Mouse (Mus musculus): ENCODE measurements around the gene Hpcal1. TPM values are rescaled to one million over a fixed set of nuclear protein-coding genes. Genes with fewer than 3 reads are reported as not detected.

Hpcal1 gene
- polyA plus RNA-seq, 1 experiment from 2014 or later, result 58.1 TPM

DNA sequence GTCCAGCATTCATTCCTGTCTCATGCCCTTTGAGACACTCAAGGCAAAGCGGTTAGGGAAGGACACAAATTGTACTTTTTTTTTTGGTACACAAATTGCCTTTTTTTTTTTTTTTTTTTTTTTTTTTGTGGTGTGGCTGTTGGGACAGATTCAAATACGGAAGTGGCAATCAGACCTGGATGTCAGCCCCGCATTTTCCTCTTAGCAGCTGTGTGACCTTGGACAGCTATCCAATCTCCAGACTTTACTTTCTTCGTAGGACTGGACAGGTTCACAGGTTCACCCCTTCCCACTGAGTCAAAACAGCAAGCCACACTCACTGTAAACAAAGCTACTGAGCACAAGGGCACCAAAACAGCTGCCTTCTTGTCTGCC is 57.5 kb downstream of the Hpcal1 start:
- Histone ChIP-seq H3K4me2 (replicated peaks; ENCODE audit: low read depth, low read length) (no peak overlapping the region), H3K4me1 (ENCODE audit: control insufficient read depth, insufficient read depth, low read length) (peaks cover 11% of the 10 kb centered on the region), H3K9me3 (ENCODE audit: control insufficient read depth, low read length) (no peaks in the 10 kb centered on the region), H3K27ac (ENCODE audit: low read depth, low read length) (no peak overlapping the region), H3K27me3 (ENCODE audit: control insufficient read depth, insufficient read depth, low read length) (no peaks in the 10 kb centered on the region), H3K4me3 (ENCODE audit: low read length) (no peak overlapping the region), H3K36me3 (ENCODE audit: control insufficient read depth, insufficient read depth, low read length) (no peaks in the 10 kb centered on the region), H3K9ac (ENCODE audit: low read depth, low read length) (no peak overlapping the region)
- WGBS, result 41% methylated on average over 4 of the region's 4 CpGs
- ATAC-seq (ENCODE audit: low FRiP score, low TSS enrichment), result no peak

GRCm38 (mm10) chr12:17749784-17750183 is 59.1 kb downstream of the Hpcal1 start:
- Histone ChIP-seq H3K4me3 (ENCODE audit: low read length) (no peak overlapping the region), H3K4me2 (replicated peaks; ENCODE audit: low read depth, low read length) (no peak overlapping the region), H3K36me3 (ENCODE audit: control insufficient read depth, insufficient read depth, low read length) (no peaks in the 10 kb centered on the region), H3K9ac (ENCODE audit: low read depth, low read length) (no peak overlapping the region), H3K27me3 (ENCODE audit: control insufficient read depth, insufficient read depth, low read length) (no peaks in the 10 kb centered on the region), H3K27ac (ENCODE audit: low read depth, low read length) (no peak overlapping the region), H3K4me1 (ENCODE audit: control insufficient read depth, insufficient read depth, low read length) (peaks cover 11% of the 10 kb centered on the region), H3K9me3 (ENCODE audit: control insufficient read depth, low read length) (no peaks in the 10 kb centered on the region)
- 64% methylated on average over 3 of the region's 3 CpGs for WGBS
- ATAC-seq (ENCODE audit: low FRiP score, low TSS enrichment), result no peak

DNA sequence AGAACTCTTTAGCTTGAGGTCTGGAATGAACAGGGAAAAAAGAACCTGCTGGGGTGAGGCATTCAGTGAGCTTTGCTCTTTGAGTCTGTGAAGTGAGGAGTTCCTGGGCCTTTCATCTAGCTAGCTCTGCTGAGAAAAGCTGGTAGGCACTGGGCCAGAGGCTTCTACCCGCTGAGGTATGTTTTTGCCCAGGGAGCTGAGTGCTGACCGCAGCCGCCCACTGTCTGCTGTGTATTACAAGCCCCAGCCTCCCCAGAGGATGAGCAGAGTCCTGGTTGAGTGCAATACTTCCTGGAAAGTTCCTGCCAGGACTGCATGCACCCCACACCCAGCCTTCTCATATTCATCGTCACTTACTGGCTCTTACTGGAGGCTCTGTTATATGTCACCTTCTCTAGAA is 59.8 kb downstream of the Hpcal1 start:
- Histone ChIP-seq H3K4me1 (ENCODE audit: control insufficient read depth, insufficient read depth, low read length) (peaks cover 11% of the 10 kb centered on the region), H3K9ac (ENCODE audit: low read depth, low read length) (no peak overlapping the region), H3K27me3 (ENCODE audit: control insufficient read depth, insufficient read depth, low read length) (no peaks in the 10 kb centered on the region), H3K27ac (ENCODE audit: low read depth, low read length) (no peak overlapping the region), H3K4me3 (ENCODE audit: low read length) (no peak overlapping the region), H3K36me3 (ENCODE audit: control insufficient read depth, insufficient read depth, low read length) (no peaks in the 10 kb centered on the region), H3K9me3 (ENCODE audit: control insufficient read depth, low read length) (no peaks in the 10 kb centered on the region), H3K4me2 (replicated peaks; ENCODE audit: low read depth, low read length) (no peak overlapping the region)
- ATAC-seq (ENCODE audit: low FRiP score, low TSS enrichment), result no peak
- WGBS, result 58% methylated on average over 4 of the region's 4 CpGs

DNA sequence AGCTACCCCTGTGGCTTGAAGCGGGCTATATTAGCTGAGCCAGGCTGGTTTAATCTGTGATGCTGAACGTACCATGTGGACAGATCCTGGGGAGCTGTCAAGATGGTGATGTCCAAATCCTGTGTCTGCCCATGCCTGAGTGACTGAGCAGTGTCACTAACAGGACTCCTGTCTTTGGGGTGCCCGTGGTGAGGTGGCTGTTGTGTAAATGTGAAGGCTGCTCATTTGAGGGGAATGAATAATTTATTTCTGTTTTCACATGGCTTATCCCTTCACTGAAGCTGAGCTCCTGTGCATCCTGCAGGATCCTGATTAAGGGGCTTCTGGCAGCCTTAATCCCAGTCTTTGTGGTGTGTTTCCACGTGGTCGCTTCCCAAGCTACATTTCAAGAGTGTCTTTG is 62.2 kb downstream of the Hpcal1 start:
- Histone ChIP-seq H3K36me3 (ENCODE audit: control insufficient read depth, insufficient read depth, low read length) (no peaks in the 10 kb centered on the region), H3K9ac (ENCODE audit: low read depth, low read length) (no peak overlapping the region), H3K4me2 (replicated peaks; ENCODE audit: low read depth, low read length) (no peak overlapping the region), H3K27ac (ENCODE audit: low read depth, low read length) (no peak overlapping the region), H3K27me3 (ENCODE audit: control insufficient read depth, insufficient read depth, low read length) (no peaks in the 10 kb centered on the region), H3K4me3 (ENCODE audit: low read length) (no peak overlapping the region), H3K4me1 (ENCODE audit: control insufficient read depth, insufficient read depth, low read length) (peaks cover 1% of the 10 kb centered on the region; the same call in 1 of the 2 replicates), H3K9me3 (ENCODE audit: control insufficient read depth, low read length) (no peaks in the 10 kb centered on the region)
- 54% methylated on average over 5 of the region's 5 CpGs for WGBS
- ATAC-seq (ENCODE audit: low FRiP score, low TSS enrichment), result no peak

GRCm38 (mm10) chr12:17754771-17755170 is 64.1 kb downstream of the Hpcal1 start:
- Histone ChIP-seq H3K36me3 (ENCODE audit: control insufficient read depth, insufficient read depth, low read length) (no peaks in the 10 kb centered on the region), H3K9me3 (ENCODE audit: control insufficient read depth, low read length) (no peaks in the 10 kb centered on the region), H3K4me1 (ENCODE audit: control insufficient read depth, insufficient read depth, low read length) (no peaks in the 10 kb centered on the region), H3K27me3 (ENCODE audit: control insufficient read depth, insufficient read depth, low read length) (no peaks in the 10 kb centered on the region), H3K4me3 (ENCODE audit: low read length) (no peak overlapping the region), H3K9ac (ENCODE audit: low read depth, low read length) (no peak overlapping the region), H3K4me2 (replicated peaks; ENCODE audit: low read depth, low read length) (no peak overlapping the region), H3K27ac (ENCODE audit: low read depth, low read length) (no peak overlapping the region)
- WGBS, result 97% methylated on average over 1 of the region's 1 CpGs
- no peak for ATAC-seq (ENCODE audit: low FRiP score, low TSS enrichment)

DNA sequence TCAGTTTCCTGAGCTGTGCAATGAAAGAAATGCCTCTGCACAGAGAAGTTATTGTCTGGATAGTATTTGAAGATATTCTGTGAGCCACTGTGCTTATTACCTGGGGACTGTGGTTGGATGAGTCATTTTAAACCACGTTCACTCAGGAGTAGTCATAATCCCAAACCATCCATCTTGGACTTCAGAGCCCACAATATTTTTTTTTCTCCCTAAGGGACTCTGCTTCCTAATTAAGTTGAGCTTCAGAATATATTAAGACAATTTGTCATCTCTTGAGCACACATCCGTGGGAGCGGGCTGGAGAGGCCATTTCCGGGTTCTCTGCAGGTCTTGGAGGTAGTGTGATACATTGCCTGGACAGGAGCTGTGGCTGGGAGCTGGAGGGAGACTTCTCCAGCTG is 66.2 kb downstream of the Hpcal1 start:
- no peak overlapping the region for H3K9ac ChIP-seq (ENCODE audit: low read depth, low read length)
- no peaks in the 10 kb centered on the region for H3K9me3 ChIP-seq (ENCODE audit: control insufficient read depth, low read length)
- no peaks in the 10 kb centered on the region for H3K27me3 ChIP-seq (ENCODE audit: control insufficient read depth, insufficient read depth, low read length)
- 65% methylated on average over 4 of the region's 4 CpGs for WGBS
- no peak for ATAC-seq (ENCODE audit: low FRiP score, low TSS enrichment)
- H3K27ac ChIP-seq (ENCODE audit: low read depth, low read length), result no peak overlapping the region
- H3K4me1 ChIP-seq (ENCODE audit: control insufficient read depth, insufficient read depth, low read length), result no peaks in the 10 kb centered on the region
- no peaks in the 10 kb centered on the region for H3K36me3 ChIP-seq (ENCODE audit: control insufficient read depth, insufficient read depth, low read length)
- H3K4me2 ChIP-seq (replicated peaks; ENCODE audit: low read depth, low read length), result no peak overlapping the region
- no peak overlapping the region for H3K4me3 ChIP-seq (ENCODE audit: low read length)

DNA sequence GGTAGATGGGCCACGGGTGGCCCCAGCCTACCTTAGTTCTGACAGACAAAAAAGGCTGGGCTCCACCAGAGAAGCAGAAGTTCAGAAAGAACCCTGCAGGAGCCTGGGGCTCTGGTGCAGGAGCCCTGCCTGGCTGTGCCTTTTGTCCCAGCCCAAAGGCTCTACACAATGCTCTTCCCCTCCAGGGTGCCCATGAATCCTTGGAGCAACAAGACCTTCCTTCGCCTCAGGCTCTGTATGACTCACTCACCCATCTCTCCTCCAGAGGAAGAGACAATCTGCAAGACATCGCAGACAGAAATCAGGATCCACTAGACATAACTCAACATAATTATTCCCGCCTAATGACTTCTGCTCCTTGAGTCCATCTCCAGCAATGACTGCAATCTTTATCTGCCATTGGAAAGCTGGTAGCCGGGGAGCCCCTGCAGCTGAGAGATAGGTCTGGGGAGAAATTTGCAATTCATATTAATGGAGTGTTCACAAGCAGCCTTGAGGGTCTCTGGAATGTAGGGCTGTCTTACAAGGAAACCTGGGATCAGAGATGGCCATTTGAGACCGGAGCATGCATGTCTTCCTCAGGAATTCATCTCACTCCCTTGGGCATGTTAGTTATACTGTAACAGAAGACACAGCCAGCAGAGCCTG is 71.8 kb downstream of the Hpcal1 start:
- H3K27ac ChIP-seq (ENCODE audit: low read depth, low read length), result no peak overlapping the region
- ATAC-seq (ENCODE audit: low FRiP score, low TSS enrichment), result no peak; the same call in 1 of the 2 replicates

DNA sequence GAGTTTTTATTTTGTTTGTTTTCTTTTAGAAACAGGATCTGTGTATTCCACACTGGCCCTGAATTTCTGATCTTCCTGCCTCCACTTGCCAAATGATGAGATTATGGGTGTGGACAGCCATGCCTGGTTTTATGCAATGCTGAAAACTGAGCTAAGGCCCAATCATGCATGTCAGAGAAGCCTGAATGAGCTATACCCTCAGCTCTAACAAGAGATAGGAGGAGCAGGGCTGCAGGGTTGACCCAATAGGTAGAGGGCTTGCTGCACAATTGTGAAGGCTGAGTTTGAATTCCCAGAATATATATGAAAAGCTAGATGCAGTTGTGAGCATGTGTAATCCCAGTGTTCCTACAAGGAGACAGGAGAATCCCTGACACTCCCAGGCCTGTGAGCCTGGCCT is 72.4 kb downstream of the Hpcal1 start:
- no peak overlapping the region for H3K4me3 ChIP-seq (ENCODE audit: low read length)
- no peaks in the 10 kb centered on the region for H3K27me3 ChIP-seq (ENCODE audit: control insufficient read depth, insufficient read depth, low read length)
- no peak overlapping the region for H3K27ac ChIP-seq (ENCODE audit: low read depth, low read length)
- H3K36me3 ChIP-seq (ENCODE audit: control insufficient read depth, insufficient read depth, low read length), result no peaks in the 10 kb centered on the region
- no peak overlapping the region for H3K4me2 ChIP-seq (replicated peaks; ENCODE audit: low read depth, low read length)
- ATAC-seq (ENCODE audit: low FRiP score, low TSS enrichment), result peak; percentile 75
- H3K4me1 ChIP-seq (ENCODE audit: control insufficient read depth, insufficient read depth, low read length), result peaks cover 4% of the 10 kb centered on the region; the same call in 1 of the 2 replicates
- no peaks in the 10 kb centered on the region for H3K9me3 ChIP-seq (ENCODE audit: control insufficient read depth, low read length)
- H3K9ac ChIP-seq (ENCODE audit: low read depth, low read length), result no peak overlapping the region

More for the DNA sequence above, 71.8 kb downstream of the Hpcal1 start:
- Histone ChIP-seq H3K27me3 (ENCODE audit: control insufficient read depth, insufficient read depth, low read length) (no peaks in the 10 kb centered on the region), H3K4me2 (replicated peaks; ENCODE audit: low read depth, low read length) (no peak overlapping the region), H3K9me3 (ENCODE audit: control insufficient read depth, low read length) (no peaks in the 10 kb centered on the region), H3K36me3 (ENCODE audit: control insufficient read depth, insufficient read depth, low read length) (no peaks in the 10 kb centered on the region), H3K4me3 (ENCODE audit: low read length) (no peak overlapping the region), H3K9ac (ENCODE audit: low read depth, low read length) (no peak overlapping the region), H3K4me1 (ENCODE audit: control insufficient read depth, insufficient read depth, low read length) (peaks cover 4% of the 10 kb centered on the region; the same call in 1 of the 2 replicates)
- WGBS, result 67% methylated on average over 6 of the region's 6 CpGs

- Histone ChIP-seq H3K4me3 (ENCODE audit: low read length) (no peak overlapping the region), H3K27ac (ENCODE audit: low read depth, low read length) (no peak overlapping the region), H3K9me3 (ENCODE audit: control insufficient read depth, low read length) (no peaks in the 10 kb centered on the region), H3K4me1 (ENCODE audit: control insufficient read depth, insufficient read depth, low read length) (peaks cover 4% of the 10 kb centered on the region; the same call in 1 of the 2 replicates), H3K4me2 (replicated peaks; ENCODE audit: low read depth, low read length) (no peak overlapping the region), H3K36me3 (ENCODE audit: control insufficient read depth, insufficient read depth, low read length) (no peaks in the 10 kb centered on the region), H3K9ac (ENCODE audit: low read depth, low read length) (no peak overlapping the region), H3K27me3 (ENCODE audit: control insufficient read depth, insufficient read depth, low read length) (no peaks in the 10 kb centered on the region)
- WGBS, result 62% methylated on average over 3 of the region's 3 CpGs
- peak; percentile 38; the same call in 1 of the 2 replicates for ATAC-seq (ENCODE audit: low FRiP score, low TSS enrichment)
These were observed 73.3 kb downstream of the Hpcal1 start for GRCm38 (mm10) chr12:17764005-17764404.
